Mouse (Mus musculus) gastrocnemius, adult 2 months (tissue): ENCODE measurements at regions not wholly inside any gene's neighbourhood (a gene's known extent, or its start where the extent isn't known, plus 50 kb on each side); places are given as distances from the start of the nearest gene placed in this dataset.

Experiments
- DNase-seq: peaks from one replicate; pipeline ENCODE4 v3.0.0; 2022
- H3K27ac ChIP-seq: fragments of 200-600 bp; 2 replicates; pipeline ENCODE4 v1.8.1; 2022; ENCODE audit warnings: mild to moderate bottlenecking
- H3K4me3 ChIP-seq: fragments of 200-600 bp; 2 replicates; pipeline ENCODE4 v1.8.1; 2022; ENCODE audit warnings: mild to moderate bottlenecking, moderate library complexity
- CTCF ChIP-seq: fragments of 200-600 bp; IDR thresholded peaks from 2 replicates; pipeline ENCODE4 v1.8.1; 2022; ENCODE audit warnings: antibody characterized with exemption, mild to moderate bottlenecking, moderate library complexity
- intact Hi-C: fragments of 180-260 bp; cut with DNase I; formaldehyde crosslinking; loops from one replicate; pipeline ENCODE4 v1.15.1; 2025

DNA sequence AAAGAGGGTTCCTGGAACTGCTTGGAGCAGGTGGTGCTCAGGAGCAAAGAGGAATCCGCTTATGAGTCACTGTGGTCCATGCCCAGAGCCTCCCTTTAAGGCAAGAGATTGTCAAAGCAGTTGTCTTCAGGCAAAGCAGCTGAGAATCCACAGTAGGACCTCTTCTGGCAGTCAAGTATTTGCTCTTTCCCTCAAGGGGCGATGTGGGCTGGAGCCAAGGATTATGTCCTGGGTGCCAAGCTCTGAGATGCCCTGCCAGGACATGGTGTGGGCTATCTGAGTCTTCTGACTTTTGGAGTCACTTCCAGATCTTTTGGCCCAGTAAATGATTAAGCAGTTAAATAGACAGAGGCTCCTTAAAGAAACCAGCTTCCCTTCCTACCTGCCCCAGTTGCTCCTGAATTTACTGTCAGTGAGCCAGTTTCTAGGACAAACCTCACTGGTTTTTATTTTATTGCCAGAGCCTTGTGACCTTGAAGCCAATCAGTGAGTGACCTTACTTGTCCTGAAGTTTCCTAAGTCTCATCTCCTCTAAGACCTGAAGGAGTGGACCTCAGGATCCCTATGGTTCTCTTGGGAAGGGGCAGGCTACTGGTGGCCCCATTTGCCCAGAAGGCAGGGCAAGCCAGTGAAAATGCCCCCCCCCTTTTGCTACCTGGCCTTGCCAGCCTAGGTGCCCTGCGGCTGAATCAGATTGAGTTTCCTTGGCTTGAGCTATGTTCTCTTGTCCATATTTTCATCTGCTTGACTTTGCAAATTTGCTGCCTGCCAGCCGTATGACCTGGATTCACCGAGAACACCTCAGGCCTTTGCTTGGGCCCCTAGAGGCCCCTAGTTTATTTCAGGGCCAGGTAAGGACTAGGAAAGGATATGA, 66.7 kb upstream of the Bod1 start:
- intact Hi-C loops, result no loop called here
- no peak overlapping the region for H3K4me3 ChIP-seq
- peak overlapping the region; percentile 88 for H3K27ac ChIP-seq
- peak; percentile 66 for DNase-seq
- TF ChIP-seq CTCF, result no peak

DNA sequence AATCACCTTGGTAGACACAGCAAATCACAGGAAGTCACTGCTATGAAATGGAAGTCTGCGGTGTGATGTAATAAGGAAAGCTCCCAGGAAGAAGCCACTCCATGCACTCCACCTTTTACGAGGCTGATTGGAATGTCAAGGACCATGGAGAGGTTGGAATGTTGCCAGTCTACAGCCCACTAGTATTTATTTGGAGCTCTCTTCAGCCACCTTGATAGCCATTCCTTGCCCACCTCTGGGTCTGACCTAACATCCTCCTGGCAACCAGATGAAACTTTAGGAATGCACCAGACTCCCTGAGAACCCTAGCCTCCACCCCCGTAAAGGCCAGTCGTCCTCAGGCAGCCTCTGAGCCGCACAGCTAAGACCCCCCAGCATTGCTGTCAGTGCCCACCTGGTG, 68.7 kb upstream of the Bod1 start:
- no peak for DNase-seq
- no peak for TF ChIP-seq CTCF
- no peak overlapping the region for H3K4me3 ChIP-seq
- intact Hi-C loops, result no loop called here
- H3K27ac ChIP-seq, result no peak overlapping the region

DNA sequence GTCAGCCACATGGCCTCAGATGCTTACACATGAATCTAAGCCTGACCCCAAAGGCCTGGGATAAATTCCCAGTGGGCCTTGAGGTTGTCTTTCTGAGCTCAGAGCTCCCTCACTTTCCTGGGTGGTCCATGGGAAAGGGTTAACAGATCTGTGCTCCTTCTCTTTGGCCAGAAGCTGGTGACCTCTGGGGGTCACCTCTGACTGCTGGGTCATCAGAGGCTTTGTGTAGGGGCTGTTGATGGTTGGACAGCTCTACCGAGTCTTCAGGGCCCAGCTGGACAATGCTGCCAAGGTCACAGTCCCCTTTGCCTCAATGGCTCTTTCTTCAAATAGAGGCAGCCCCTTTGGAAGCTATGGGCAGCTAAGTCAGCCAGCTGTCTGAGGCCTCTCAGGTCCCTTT, 70.5 kb upstream of the Bod1 start:
- H3K4me3 ChIP-seq, result no peak overlapping the region
- no peak for TF ChIP-seq CTCF
- DNase-seq, result no peak
- intact Hi-C loops, result no loop called here
- no peak overlapping the region for H3K27ac ChIP-seq

DNA sequence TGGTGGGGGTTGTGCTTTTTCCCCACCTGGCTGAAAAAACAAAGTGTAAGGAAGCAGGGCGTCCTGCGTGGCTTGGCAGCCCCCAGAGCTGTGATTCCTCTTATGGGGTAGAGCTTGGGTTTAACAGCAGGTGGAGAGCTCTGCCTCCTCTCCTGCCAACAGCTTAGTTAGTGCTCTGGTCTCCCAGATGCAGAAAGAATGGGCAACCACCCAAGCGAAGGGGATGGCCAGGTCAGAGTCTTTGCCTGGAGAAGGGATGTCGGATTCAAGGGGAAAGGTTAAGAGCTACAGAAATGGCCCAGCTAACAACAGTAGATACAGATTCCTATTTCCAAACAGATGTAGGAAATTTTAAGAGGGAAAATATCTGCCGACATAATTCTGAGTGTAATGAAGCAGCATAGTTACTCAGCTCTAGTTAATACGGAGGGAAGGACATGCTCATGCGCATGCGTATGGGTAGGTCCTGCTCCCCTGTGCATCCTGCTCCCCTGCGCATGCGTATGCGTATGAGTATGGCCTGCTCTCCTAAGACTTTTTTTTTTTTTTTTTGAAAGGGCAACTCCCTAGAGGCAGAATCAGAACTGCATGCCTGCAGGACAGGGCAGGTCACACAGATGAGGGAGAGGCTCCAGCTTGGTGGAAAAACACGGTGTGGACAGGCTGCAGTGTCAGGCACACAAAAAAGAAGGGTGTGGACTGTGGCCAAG, 72.5 kb upstream of the Bod1 start:
- TF ChIP-seq CTCF, result no peak
- intact Hi-C loops, result no loop called here
- no peak overlapping the region for H3K4me3 ChIP-seq

DNA sequence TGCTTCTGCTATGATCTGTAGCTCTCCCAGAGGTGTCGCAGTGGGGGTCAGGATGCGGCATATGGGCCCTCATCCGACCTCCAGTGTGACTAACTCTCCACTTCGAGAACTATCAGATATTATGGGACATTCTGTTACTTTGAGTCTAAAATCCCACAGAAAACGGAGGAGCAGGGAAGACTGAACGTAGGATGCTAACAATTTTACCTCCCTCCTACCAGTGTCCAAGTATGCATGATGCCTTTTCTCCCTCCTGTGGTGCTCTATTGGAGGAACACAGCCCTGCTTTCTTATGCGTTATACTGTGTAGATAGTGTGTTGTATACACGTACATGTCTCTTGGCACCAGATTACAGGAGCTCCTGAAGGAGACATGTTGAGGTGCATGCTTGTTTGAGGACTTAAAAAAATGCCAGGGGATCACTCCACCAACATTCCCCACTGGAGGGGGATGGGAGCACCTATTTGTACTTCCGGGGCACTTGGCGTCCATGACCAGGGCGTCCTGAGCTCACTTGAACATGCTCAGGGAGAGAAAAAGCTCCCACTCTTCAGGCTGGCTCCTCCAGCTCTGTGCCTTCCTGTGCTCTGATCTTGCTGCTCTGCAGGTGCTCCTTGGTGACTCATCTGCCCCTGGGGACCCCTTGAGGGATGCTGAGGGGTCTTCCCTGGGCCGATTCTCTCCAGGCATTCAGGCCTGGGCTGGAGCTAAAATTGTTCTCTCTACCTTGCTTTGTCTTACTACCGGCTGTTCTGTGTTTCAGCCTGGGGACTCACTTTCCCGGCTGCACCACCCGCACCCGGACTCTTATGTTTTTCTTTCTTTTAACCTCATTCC, 73.6 kb upstream of the Bod1 start:
- intact Hi-C loops, result no loop called here
- no peak for DNase-seq
- Histone ChIP-seq H3K4me3 (no peak overlapping the region), H3K27ac (no peak overlapping the region; the same call in 1 of the 2 replicates)
- no peak for TF ChIP-seq CTCF

More for the DNA sequence above, 72.5 kb upstream of the Bod1 start:
- DNase-seq, result no peak
- peak overlapping the region; percentile 38 for H3K27ac ChIP-seq

DNA sequence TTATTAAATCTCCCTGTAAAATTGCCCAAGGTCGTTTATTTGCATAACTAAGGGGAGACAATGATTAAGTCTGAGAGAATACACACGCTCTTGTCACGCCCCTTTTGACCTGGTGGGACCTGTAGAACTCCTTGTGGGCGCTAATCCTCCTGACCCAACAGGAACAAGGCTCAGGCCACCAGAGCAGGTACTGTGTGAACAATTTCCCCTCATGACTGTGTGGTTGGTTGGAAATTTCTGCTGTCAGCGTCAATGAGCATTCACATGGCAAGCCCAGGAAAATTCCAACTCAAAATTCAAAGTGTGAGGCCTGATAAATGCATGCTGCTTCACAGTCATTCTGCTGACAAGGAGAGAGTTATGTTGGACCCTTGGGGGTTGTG, 74.2 kb upstream of the Bod1 start:
- no peak for TF ChIP-seq CTCF
- Histone ChIP-seq H3K27ac (no peak overlapping the region), H3K4me3 (no peak overlapping the region)
- intact Hi-C loops, result no loop called here
- DNase-seq, result no peak

DNA sequence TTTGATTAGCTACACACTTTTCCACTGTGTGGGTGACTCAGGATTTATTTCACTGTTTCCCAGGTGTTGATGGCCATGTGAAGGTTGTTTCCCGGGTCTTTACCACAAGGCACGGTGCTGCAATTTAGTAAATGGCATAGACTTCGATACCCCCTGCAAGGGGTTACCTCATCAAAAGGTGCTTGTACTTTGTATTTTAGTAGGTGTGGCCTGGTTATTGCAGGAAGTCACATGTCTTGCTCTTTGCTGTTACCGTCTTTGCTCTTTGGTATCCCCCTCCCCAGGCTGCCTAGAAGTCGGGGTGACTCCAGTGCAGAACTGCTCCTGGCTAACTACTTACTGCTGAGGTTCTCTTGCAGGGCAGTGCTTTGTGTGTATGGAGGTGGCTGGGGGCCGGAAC, 74.8 kb upstream of the Bod1 start:
- no peak overlapping the region for H3K27ac ChIP-seq
- DNase-seq, result no peak
- TF ChIP-seq CTCF, result no peak
- intact Hi-C loops, result no loop called here
- H3K4me3 ChIP-seq, result no peak overlapping the region

DNA sequence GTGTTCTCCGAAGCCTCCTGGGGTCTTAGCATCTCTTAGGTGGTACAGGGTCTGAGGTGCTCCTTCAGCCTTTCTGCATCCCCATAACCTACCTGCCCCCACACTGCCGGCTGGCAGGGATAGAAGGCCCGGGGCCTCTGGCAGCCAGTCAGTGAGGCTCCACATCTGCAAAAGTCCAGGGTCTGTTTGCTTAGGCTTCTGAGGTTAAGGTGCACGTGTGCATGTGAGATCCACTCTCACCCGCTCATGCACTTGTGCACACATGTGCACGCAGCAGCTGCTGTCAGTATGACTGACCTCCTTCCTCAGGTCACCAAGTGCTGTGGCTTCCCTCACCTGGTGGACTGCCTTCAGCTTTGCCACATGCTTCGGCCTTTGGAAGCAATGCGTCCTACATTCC, 75.3 kb upstream of the Bod1 start:
- H3K4me3 ChIP-seq, result no peak overlapping the region
- TF ChIP-seq CTCF, result no peak
- DNase-seq, result no peak
- intact Hi-C loops, result no loop called here
- no peak overlapping the region for H3K27ac ChIP-seq

DNA sequence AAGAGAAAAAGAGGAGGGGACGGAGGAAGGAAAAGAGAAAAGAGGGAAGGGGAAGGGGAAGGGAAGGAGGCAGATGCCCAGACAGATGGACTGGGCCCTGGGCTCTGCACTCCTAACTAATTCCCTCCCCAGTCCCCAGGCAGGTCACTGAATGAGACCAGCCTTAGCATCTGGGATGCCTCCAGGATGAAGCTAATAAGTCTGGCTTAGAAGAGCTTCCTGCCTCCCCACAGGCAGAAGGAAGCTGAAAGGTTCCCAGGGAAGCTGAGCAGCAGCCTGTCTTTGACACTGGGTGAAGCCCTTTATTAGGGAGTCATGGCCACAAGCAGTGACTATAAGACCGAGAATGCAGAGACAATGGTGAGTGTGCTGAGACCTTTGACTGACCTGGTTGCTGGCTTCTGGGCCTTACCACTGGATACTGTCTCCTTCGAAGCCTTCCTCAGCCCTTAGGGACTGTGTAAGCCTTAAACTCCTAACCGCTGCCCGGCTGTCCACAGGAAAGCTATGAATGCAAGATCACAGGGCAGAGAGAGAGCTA, 76.7 kb upstream of the Bod1 start:
- no peak overlapping the region for H3K27ac ChIP-seq
- no peak for DNase-seq
- no peak for TF ChIP-seq CTCF

DNA sequence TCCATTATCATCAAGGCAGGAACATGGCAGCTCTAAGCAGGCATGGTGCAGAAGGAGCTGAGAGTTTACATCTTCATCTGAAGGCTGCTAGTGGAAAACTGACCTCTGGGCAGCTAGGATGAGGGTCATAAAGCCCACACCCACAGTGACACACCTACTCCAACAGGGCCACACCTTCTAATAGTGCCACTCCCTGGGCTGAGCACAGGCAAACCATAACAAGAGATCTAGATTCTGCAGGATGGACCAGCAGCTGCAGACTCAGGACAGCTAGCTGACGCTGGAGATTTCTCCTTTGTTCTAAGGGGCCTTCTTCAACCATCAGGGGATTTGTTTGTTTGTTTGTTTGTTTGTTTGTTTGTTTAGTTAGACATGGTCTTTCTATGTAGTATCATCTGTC, 79.6 kb upstream of the Bod1 start:
- intact Hi-C loops, result no loop called here
- H3K27ac ChIP-seq, result no peak overlapping the region
- no peak for DNase-seq
- no peak overlapping the region for H3K4me3 ChIP-seq
- no peak for TF ChIP-seq CTCF

More for the DNA sequence above, 76.7 kb upstream of the Bod1 start:
- H3K4me3 ChIP-seq, result no peak overlapping the region
- intact Hi-C loops, result no loop called here

DNA sequence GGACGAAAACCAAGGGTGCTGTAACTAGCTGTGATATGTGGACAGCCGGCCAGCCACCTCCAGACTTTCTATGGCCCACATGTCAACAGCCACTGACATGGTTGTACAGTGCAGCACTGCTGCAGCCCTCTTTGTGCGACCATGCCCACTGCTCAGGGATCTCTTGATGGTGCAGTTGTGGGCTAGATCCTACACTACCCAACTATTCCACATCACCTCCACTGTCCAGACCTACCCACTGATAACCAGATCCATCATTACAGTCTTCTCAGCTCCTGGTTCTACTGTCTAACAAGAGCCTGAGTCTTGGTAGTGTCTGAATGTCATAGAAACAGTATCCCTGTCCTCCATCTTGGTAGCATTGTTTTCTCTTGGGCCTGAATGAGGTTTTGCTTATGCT, 81.5 kb upstream of the Bod1 start:
- Histone ChIP-seq H3K4me3 (no peak overlapping the region), H3K27ac (no peak overlapping the region)
- TF ChIP-seq CTCF, result no peak
- intact Hi-C loops, result no loop called here
- DNase-seq, result no peak

DNA sequence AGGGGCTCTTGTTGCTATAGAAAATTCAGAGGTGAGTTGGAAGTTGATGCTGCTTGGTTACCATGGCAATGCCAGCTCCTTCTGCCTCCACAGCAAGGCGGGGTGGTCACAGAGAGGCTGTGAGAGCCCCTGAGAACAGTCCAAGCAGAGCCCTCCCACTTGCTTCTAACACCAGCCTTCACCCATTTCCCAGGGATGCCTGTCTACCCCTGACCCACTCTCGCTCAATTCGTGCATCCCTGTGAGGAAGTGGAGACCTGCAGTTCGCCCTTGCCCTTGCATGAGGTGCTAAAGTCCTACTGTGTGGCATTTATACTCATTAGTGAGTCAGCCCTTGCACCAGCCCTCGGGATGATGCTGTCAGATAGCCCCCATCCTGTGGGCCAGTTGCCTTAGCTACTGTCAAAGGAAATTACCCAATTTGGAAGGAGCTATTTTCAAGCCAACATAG, 82.1 kb upstream of the Bod1 start:
- TF ChIP-seq CTCF, result no peak
- intact Hi-C loops, result no loop called here
- H3K4me3 ChIP-seq, result no peak overlapping the region
- DNase-seq, result no peak
- no peak overlapping the region for H3K27ac ChIP-seq

DNA sequence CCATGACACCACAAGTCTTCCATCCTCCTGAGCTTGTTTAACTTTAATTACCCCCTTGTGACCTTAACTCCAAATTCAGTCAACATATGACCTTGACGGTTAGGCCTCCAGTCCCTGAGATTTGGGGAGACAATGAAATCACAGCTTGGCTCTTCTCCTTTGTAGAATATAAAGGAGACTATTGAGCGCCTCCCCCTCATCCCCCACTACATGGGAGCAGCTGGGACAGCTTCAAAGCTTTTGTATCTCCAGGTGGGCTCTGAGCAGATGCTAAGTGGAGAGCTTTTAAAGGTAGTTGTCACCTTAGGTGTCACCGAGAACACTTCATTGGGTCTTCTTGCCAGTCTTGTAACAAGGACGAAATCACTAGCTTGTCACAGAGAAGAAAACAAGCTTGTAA, 82.7 kb upstream of the Bod1 start:
- no peak for DNase-seq
- H3K27ac ChIP-seq, result no peak overlapping the region
- intact Hi-C loops, result no loop called here
- TF ChIP-seq CTCF, result no peak
- no peak overlapping the region for H3K4me3 ChIP-seq
